Mouse (Mus musculus) limb, embryonic 15.5 days (tissue): Measurements from ENCODE around the gene Asb18. TPM values are rescaled to one million over a fixed set of nuclear protein-coding genes. Genes with fewer than 3 reads are reported as not detected.

ENCODE experiments used
- ATAC-seq: fragments of 200-750 bp; cut with Nextera tagmentation; 2 replicates; pipeline ENCODE4 v1.8.0; 2017; ENCODE audit warnings: low read depth, moderate TSS enrichment; ENCODE audit not compliant: insufficient number of reproducible peaks, low FRiP score, low TSS enrichment
- H3K27ac ChIP-seq: fragments of 300-500 bp; sonication (generic); 2 replicates; pipeline ENCODE4 v1.5.1; 2015; ENCODE audit warnings: moderate library complexity, mild to moderate bottlenecking, inconsistent platforms
- H3K27me3 ChIP-seq: fragments of 300-500 bp; sonication (generic); 2 replicates; pipeline ENCODE4 v1.6.1; 2015; ENCODE audit warnings: inconsistent platforms
- H3K36me3 ChIP-seq: fragments of 300-500 bp; sonication (generic); 2 replicates; pipeline ENCODE4 v1.6.1; 2015; ENCODE audit warnings: inconsistent platforms
- H3K4me1 ChIP-seq: fragments of 300-500 bp; sonication (generic); 2 replicates; pipeline ENCODE4 v1.6.1; 2015; ENCODE audit warnings: inconsistent platforms
- H3K4me2 ChIP-seq: fragments of 300-500 bp; sonication (generic); 2 replicates; pipeline ENCODE4 v1.6.1; 2015; ENCODE audit warnings: mild to moderate bottlenecking, inconsistent platforms
- H3K4me3 ChIP-seq: fragments of 300-500 bp; sonication (generic); 2 replicates; pipeline ENCODE4 v1.5.1; 2015; ENCODE audit warnings: mild to moderate bottlenecking, inconsistent platforms
- H3K9ac ChIP-seq: fragments of 300-500 bp; sonication (generic); 2 replicates; pipeline ENCODE4 v1.6.1; 2015; ENCODE audit warnings: inconsistent platforms
- H3K9me3 ChIP-seq: fragments of 300-500 bp; sonication (generic); 2 replicates; pipeline ENCODE4 v1.6.1; 2016; ENCODE audit warnings: inconsistent platforms
- WGBS: fragments of 180-500 bp; shearing (Covaris S2); methylation state at CpG from one replicate; pipeline ENCODE4 v1.1.7; 2015; 5-methylcytosine and 5-hydroxymethylcytosine counted together
- polyA plus RNA-seq: library from polyadenylated mRNA; unstranded; fragments of >200 nt; fragmentation: Nextera tagmentation; extraction: Ambion mirVana; gene quantifications from 2 replicates; pipeline ENCODE4 v1.2.1, GENCODE M21; 2015

The Asb18 gene
- polyA plus RNA-seq, 1 experiment from 2014 or later: 0.12 TPM

DNA sequence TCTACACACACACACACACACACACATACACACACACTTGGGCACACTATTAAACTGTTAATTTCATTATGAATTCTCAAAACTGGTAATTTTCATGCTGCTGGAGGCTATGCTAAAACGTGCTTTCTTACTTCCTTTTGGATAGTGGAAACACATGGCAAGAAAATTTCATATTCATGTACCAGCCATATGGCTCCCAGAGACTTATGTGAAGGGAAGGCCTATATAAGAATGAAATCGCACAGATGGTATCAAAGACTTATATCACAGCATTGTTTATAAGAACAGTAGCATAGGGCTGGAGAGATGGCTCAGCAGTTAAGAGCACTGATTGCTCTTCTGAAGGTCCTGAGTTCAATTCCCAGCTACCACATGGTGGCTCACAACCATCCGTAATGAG lies 2.3 kb downstream of the Asb18 start:
- H3K27me3 ChIP-seq: peaks cover 8% of the 10 kb centered on the region; the same call in 1 of the 2 replicates
- no peak overlapping the region for H3K9ac ChIP-seq
- H3K4me1 ChIP-seq: no peaks in the 10 kb centered on the region
- no peak overlapping the region for H3K4me2 ChIP-seq
- ATAC-seq: no peak
- no peaks in the 10 kb centered on the region for H3K36me3 ChIP-seq
- no peak overlapping the region for H3K4me3 ChIP-seq
- WGBS: 73% methylated on average over 3 of the region's 3 CpGs
- H3K27ac ChIP-seq: no peak overlapping the region
- H3K9me3 ChIP-seq: no peaks in the 10 kb centered on the region

DNA sequence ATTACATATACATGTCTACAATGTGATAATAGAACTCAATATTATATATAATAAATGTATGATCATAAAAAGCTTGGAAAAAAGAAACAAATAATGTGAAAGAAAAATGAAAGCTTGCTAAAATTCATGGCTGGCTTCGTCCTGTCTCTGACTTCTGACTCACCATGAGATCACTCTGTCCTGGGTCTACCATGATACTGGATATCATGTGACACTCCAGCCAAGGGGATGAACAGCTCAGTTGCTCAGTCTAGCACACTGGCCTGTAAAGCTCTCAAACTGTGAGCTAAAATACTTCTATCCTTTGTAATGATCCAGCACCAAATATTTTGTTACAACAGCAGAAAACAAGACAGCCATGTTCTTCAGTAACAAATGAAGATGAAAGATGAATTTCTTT lies 4.4 kb downstream of the Asb18 start:
- H3K4me1 ChIP-seq: no peaks in the 10 kb centered on the region
- no peak for ATAC-seq
- no peaks in the 10 kb centered on the region for H3K9me3 ChIP-seq
- no peak overlapping the region for H3K4me3 ChIP-seq
- H3K4me2 ChIP-seq: no peak overlapping the region
- H3K9ac ChIP-seq: no peak overlapping the region
- peaks cover 8% of the 10 kb centered on the region; the same call in 1 of the 2 replicates for H3K27me3 ChIP-seq
- H3K36me3 ChIP-seq: no peaks in the 10 kb centered on the region
- no peak overlapping the region for H3K27ac ChIP-seq
- WGBS: 92% methylated on average over 1 of the region's 1 CpGs

DNA sequence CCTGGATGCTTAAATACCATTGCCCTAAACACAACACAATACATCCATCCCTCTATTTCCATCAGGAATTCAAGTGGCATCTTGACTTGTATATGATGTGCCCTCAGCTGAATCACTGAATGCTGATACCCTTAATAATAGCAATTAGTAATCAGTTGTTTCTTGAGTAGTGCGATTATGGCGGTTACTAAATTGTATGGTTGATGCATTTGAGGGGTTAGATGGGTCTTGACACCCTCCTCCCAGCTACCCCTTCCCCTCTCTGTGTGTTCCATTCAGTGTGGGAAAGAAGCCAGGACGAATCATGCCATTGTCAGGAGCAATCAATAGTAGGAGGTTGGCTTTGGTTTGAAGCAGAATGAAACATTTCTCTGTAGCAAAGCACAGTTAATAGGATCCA lies 5.3 kb downstream of the Asb18 start:
- no peak overlapping the region for H3K9ac ChIP-seq
- no peaks in the 10 kb centered on the region for H3K4me1 ChIP-seq
- no peak overlapping the region for H3K4me2 ChIP-seq
- peaks cover 8% of the 10 kb centered on the region; the same call in 1 of the 2 replicates for H3K27me3 ChIP-seq
- H3K4me3 ChIP-seq: no peak overlapping the region
- no peak overlapping the region for H3K27ac ChIP-seq
- no peaks in the 10 kb centered on the region for H3K9me3 ChIP-seq
- H3K36me3 ChIP-seq: no peaks in the 10 kb centered on the region
- 77% methylated on average over 3 of the region's 3 CpGs for WGBS
- no peak for ATAC-seq

DNA sequence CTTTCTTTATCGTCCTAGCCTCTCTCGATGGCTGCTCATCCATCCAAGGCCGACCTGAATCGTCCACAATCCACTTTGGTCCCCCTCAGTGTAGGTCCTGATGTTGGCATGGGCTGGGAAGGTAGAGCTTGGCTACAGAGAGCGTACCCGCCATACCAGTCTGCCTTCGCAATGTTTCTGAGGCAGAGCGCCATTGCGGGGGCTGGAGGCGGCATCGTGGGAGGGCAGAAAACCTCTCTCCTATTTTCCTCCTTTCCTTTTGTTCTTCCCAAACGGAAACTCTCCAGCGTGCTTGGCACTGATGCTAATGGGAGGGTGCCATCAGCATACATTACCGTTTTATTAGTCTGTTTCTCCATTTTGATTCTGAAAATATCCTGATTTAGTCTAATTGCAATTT lies 7.8 kb downstream of the Asb18 start:
- no peak overlapping the region for H3K9ac ChIP-seq
- H3K4me3 ChIP-seq: no peak overlapping the region
- H3K4me2 ChIP-seq: no peak overlapping the region
- 77% methylated on average over 14 of the region's 14 CpGs for WGBS
- ATAC-seq: no peak
- H3K36me3 ChIP-seq: no peaks in the 10 kb centered on the region
- no peak overlapping the region for H3K27ac ChIP-seq
- H3K9me3 ChIP-seq: no peaks in the 10 kb centered on the region
- peaks cover 8% of the 10 kb centered on the region; the same call in 1 of the 2 replicates for H3K27me3 ChIP-seq
- H3K4me1 ChIP-seq: no peaks in the 10 kb centered on the region

DNA sequence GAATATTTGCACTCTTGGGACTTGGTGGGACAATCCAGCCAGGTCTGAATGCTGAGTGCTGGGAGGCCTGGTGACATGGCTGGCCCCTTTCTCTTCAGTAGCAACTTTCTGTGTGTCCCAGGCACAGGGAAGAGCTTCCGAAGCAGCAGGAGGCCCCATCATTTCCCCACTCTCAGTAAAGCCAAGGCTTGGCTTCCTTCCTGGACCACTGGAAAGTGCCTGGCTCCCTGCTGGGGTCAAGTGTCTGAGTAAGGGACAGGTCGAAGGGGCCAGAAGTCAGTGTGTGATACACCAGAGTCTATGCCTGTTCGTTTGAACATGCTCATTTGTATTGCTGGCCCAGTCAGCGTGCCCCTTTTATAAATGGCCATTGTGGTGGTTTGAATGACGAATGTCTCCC lies 13.5 kb downstream of the Asb18 start:
- Histone ChIP-seq H3K4me2 (no peak overlapping the region), H3K4me1 (no peaks in the 10 kb centered on the region), H3K27ac (no peak overlapping the region), H3K4me3 (no peak overlapping the region), H3K27me3 (peaks cover 3% of the 10 kb centered on the region; the same call in 1 of the 2 replicates), H3K9me3 (no peaks in the 10 kb centered on the region), H3K36me3 (no peaks in the 10 kb centered on the region), H3K9ac (no peak overlapping the region)
- WGBS: 54% methylated on average over 5 of the region's 5 CpGs
- no peak for ATAC-seq

DNA sequence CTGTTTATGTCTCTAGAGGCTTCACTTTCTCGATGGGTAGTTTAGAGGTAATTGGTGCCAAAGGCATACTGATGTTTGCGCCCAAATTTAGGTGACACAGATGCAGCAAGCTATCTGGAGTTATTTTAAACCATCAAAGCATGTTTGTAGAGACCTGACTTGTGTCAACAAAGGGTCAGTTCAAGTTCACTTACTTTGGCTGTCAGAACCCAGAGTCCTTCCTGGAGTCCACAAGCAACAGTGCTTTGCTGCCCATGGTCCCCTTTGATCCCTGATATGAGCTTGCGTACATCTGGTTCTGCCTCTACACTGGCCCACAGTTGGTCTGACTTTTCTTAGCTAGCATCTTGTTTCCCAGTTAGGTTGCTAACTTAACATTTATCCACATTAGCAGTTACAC lies 14.6 kb downstream of the Asb18 start:
- H3K4me2 ChIP-seq: no peak overlapping the region
- no peaks in the 10 kb centered on the region for H3K9me3 ChIP-seq
- H3K9ac ChIP-seq: no peak overlapping the region
- peaks cover 13% of the 10 kb centered on the region; the same call in 1 of the 2 replicates for H3K27me3 ChIP-seq
- WGBS: 83% methylated on average over 3 of the region's 3 CpGs
- no peak overlapping the region for H3K27ac ChIP-seq
- H3K4me3 ChIP-seq: no peak overlapping the region
- H3K36me3 ChIP-seq: no peaks in the 10 kb centered on the region
- ATAC-seq: no peak
- no peaks in the 10 kb centered on the region for H3K4me1 ChIP-seq

DNA sequence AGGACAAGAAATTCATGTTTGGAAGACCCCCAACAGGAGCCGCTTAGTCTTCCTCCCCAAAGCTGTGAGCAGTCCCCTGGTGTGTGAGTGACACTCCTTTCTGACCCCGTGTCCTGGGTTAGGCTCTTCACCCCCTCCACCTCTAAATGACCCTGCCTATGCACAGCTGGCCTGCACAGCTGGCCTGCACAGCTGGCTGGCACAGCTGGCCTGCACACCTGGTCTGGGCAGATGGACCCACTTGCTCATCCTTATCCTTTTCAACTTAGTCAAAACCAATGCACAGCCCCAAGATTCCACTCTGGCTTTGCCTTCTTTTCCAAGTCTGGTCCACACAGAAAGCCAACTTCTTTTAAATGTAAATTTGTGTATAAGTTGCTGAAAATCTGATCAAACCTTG lies 15.8 kb downstream of the Asb18 start:
- Histone ChIP-seq H3K27me3 (peaks cover 25% of the 10 kb centered on the region), H3K4me1 (no peaks in the 10 kb centered on the region), H3K4me3 (no peak overlapping the region), H3K4me2 (no peak overlapping the region), H3K9me3 (no peaks in the 10 kb centered on the region), H3K27ac (no peak overlapping the region), H3K9ac (no peak overlapping the region), H3K36me3 (no peaks in the 10 kb centered on the region)
- WGBS: 62% methylated on average over 2 of the region's 2 CpGs
- ATAC-seq: no peak

DNA sequence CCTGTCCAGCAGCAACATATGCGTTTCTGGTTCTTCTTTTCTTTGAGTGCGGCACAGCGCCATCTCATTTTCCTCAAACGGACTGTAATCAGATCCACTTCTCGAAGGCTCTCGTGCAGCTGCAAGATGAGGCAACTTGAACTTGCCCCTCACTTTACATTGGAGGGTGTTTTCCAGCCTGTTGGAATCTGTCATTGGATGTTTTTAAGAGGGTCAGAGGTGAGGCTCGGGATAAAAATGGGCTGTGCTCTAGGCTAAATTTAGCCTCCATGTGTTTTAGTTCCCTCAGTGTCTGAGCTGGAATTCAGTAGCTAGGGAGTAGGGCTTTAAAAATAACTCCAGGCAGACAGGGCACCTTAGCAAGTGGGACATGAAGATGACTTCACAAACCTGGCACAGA lies 16.4 kb downstream of the Asb18 start:
- WGBS: 28% methylated on average over 7 of the region's 7 CpGs
- H3K4me2 ChIP-seq: no peak overlapping the region
- no peaks in the 10 kb centered on the region for H3K9me3 ChIP-seq
- H3K4me3 ChIP-seq: no peak overlapping the region
- ATAC-seq: no peak
- no peaks in the 10 kb centered on the region for H3K36me3 ChIP-seq
- H3K4me1 ChIP-seq: no peaks in the 10 kb centered on the region
- H3K27ac ChIP-seq: no peak overlapping the region
- no peak overlapping the region for H3K9ac ChIP-seq
- peaks cover 31% of the 10 kb centered on the region for H3K27me3 ChIP-seq

DNA sequence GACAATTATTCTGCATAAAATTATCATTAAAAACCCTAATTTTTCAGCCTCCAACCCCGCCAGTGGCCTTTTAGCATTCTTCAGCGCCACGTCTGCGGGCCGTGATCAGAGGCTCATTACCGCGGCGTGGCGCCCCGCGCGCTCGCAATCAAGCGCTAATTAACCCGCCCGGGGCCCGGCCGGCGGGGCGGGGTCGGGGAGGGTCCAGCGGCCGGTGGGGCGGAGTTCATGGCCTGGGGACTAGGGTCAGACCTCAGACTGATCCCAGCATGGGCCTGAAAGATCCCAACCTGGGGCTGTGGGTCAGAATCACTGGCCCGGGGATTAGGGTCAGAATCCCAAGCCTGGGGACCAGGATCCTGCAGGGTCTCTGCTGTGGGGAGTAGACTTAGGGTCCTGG lies 22.2 kb downstream of the Asb18 start:
- H3K9me3 ChIP-seq: no peaks in the 10 kb centered on the region
- no peaks in the 10 kb centered on the region for H3K36me3 ChIP-seq
- ATAC-seq: no peak
- H3K4me2 ChIP-seq: peak overlapping the region; percentile 31
- no peak overlapping the region for H3K9ac ChIP-seq
- 1% methylated on average over 25 of the region's 25 CpGs for WGBS
- peaks cover 6% of the 10 kb centered on the region for H3K4me1 ChIP-seq
- no peak overlapping the region for H3K27ac ChIP-seq
- peak overlapping the region; percentile 17 for H3K4me3 ChIP-seq
- H3K27me3 ChIP-seq: peaks cover 48% of the 10 kb centered on the region

DNA sequence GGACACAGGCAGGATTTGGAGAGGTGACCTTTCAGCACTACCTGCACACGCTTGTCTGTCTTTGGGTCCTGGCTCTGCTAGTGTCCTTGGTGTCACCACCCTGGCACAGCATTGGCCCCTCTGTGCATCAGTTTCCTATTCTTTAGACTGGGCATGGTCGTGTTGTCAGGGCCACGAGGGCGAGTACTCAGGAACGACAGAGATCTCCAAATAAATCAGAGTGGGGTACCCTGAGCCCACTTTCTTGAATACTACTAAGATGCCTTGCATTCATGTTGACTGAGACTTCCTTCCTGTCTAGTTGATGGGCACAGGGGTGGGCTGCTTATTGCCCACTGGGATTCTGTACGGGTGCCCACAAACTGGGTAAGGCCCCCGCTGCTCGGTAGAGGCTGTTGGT lies 37.2 kb downstream of the Asb18 start:
- Histone ChIP-seq H3K4me2 (no peak overlapping the region), H3K9ac (no peak overlapping the region), H3K36me3 (no peaks in the 10 kb centered on the region), H3K4me3 (no peak overlapping the region), H3K9me3 (no peaks in the 10 kb centered on the region), H3K27me3 (peaks cover 8% of the 10 kb centered on the region), H3K4me1 (no peaks in the 10 kb centered on the region), H3K27ac (no peak overlapping the region)
- ATAC-seq: no peak
- 90% methylated on average over 8 of the region's 8 CpGs for WGBS

DNA sequence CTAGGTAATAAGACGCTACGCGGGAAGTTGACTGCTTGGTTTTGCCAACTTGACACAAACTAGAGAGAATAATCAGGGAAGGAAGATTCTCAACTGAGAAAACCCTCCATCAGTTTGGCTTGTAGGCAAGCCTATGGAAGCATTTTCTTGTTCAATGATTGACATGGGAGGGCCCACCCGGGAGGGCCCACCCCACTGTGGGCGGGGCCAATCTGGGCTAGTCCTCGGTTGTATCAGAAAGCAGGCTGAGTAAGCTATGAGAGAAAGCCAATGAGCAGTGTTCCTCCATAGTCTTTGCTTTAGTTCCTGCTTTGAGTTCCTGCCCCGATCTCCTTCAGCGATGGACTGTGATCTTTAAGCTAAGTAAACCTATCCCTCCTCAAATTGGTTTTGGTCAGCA lies 38.1 kb downstream of the Asb18 start:
- WGBS: 72% methylated on average over 8 of the region's 8 CpGs
- peaks cover 16% of the 10 kb centered on the region for H3K27me3 ChIP-seq
- ATAC-seq: no peak
- no peaks in the 10 kb centered on the region for H3K4me1 ChIP-seq
- H3K36me3 ChIP-seq: no peaks in the 10 kb centered on the region
- no peaks in the 10 kb centered on the region for H3K9me3 ChIP-seq
- H3K27ac ChIP-seq: no peak overlapping the region
- no peak overlapping the region for H3K9ac ChIP-seq
- H3K4me2 ChIP-seq: no peak overlapping the region
- H3K4me3 ChIP-seq: no peak overlapping the region

DNA sequence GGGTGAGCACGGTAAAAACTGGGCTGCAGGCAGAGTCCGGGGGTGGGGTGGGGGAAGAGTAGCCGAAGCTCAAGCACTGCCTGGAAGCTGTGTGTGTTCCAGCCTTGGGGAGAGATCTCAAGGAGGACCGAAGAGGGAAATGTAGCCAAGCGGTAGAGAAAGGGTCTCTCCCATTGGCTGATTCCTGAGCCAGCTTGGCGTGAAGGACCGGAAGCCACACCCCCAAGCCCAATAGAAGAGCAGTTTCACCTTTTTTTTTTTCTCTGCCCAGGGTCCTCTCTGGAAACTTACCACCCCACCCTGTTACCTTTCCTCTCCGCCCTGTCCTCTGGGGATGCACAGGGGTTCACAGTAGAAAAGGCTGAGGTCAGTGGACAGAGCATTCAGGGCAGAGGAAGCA lies 39.9 kb downstream of the Asb18 start:
- Histone ChIP-seq H3K4me2 (no peak overlapping the region), H3K4me3 (no peak overlapping the region), H3K27ac (no peak overlapping the region), H3K4me1 (no peaks in the 10 kb centered on the region), H3K27me3 (peaks cover 35% of the 10 kb centered on the region), H3K36me3 (no peaks in the 10 kb centered on the region), H3K9me3 (no peaks in the 10 kb centered on the region), H3K9ac (no peak overlapping the region)
- ATAC-seq: no peak
- 72% methylated on average over 8 of the region's 8 CpGs for WGBS

DNA sequence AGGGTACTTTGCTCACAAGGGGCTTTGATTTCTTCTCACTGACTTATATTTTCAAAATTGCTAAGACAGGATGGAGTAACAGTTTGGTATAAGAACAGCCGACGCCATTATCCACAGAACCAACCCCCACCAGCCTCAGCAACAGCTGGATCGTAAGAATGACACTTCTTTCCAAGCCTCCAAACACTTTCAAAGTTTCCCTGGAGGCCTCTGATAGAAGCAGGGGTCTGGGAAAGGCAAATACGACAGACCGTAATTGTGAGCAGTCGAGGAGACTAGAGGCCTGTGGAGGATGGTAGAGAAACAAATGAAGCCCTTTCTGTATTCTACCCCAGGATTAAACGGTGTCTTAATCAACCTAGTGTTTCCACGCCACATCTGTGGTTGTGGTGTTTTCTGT lies 42.6 kb downstream of the Asb18 start:
- Histone ChIP-seq H3K9me3 (no peaks in the 10 kb centered on the region), H3K4me1 (peaks cover 9% of the 10 kb centered on the region), H3K4me2 (no peak overlapping the region), H3K27me3 (peaks cover 57% of the 10 kb centered on the region), H3K27ac (no peak overlapping the region), H3K36me3 (no peaks in the 10 kb centered on the region), H3K4me3 (no peak overlapping the region), H3K9ac (no peak overlapping the region)
- no peak for ATAC-seq
- WGBS: 40% methylated on average over 8 of the region's 8 CpGs
